Mouse (Mus musculus): ENCODE data around the gene Rwdd1. TPM values are rescaled to one million over a fixed set of nuclear protein-coding genes. Genes with fewer than 3 reads are reported as not detected.

The Rwdd1 gene
- 50.9 and 55.8 TPM in 2 replicates for polyA plus RNA-seq (2012; ENCODE audit: insufficient read depth, insufficient read length, missing spikeins)

DNA sequence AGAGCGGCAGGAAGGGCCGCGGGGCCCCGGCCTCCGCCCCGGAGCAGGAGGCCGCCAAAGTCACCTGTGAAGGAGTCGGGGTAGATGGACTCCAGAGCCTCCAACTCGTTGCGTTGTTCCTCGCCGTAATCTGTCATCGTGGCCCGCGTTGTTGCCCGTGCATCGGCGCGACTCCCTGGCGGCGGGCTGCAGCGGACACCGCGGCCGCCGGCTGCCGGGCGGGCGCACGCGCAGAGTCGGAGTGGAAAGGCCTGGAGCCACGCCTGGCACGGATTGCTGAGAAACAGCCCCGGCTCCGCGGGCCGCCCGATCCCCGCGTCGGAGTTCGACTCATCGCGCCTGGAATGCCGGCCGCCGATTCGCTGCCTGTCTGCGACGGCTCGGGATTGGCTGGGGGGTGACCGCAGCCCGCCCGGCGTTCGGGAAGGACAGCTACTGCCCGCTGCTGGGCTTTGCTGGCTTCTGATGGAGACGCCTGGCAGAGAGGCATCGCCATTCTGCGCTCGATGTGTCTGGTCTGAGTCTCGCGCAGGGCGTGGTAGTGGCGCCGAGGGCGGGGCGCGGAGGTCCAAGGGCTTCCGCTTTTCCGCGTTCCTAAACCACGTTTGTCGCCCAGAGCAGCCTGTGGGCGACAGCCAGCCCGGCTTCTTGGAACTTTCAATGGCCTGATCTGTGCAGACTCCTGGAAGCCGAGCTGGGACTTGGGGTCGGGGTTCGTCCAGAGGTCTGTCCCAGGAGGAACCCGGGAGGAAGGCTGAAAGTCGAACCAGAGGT lies at the start of gene Rwdd1:
TSS of gene Rwdd1 (minus strand) at position 323 of the 774 bp plus-strand sequence.
- Histone ChIP-seq H3K27ac (ENCODE audit: insufficient read depth, low read depth, low read length) (peak within 1 kb of the TSS; percentile 83), H3K4me1 (ENCODE audit: control insufficient read depth, insufficient read depth, low read length) (peaks cover 33% of the 10 kb centered on the region), H3K4me3 (ENCODE audit: insufficient read depth, low read length) (peak within 1 kb of the TSS; percentile 82)
- TF ChIP-seq CTCF (IDR thresholded peaks at IDR 0.05; ENCODE audit: low read depth, low read length): no peak
- peak; percentile 64; the same call in 1 of the 2 replicates for TF ChIP-seq POLR2A (IDR thresholded peaks at IDR 0.05; ENCODE audit: borderline replicate concordance, low read depth, low read length)

DNA sequence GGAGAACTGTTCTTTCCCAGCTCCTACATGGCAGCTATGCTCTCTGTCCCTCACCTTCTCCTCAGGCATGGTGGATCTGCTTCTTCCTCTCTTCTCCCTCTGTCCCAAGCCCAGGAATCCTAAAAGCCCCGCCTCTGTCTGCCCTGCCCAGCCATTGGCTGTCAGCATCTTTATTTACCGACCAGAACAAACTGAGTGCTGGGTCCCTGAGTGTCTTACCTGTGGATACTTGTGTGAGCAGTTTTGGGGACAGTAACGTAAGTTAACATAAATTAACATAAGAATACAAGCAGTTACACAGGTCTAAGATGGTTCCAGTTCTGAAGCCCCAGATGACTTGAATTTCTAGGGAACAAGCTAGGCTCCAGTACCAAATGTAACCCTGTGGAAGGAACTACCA lies 47.2 kb upstream of the Rwdd1 start:
- no peak for TF ChIP-seq POLR2A (IDR thresholded peaks at IDR 0.05; ENCODE audit: borderline replicate concordance, low read depth, low read length)
- no peak for TF ChIP-seq CTCF (IDR thresholded peaks at IDR 0.05; ENCODE audit: low read depth, low read length)
- Histone ChIP-seq H3K27ac (ENCODE audit: insufficient read depth, low read depth, low read length) (no peak overlapping the region), H3K4me3 (ENCODE audit: insufficient read depth, low read length) (no peak overlapping the region), H3K4me1 (ENCODE audit: control insufficient read depth, insufficient read depth, low read length) (0 out of 2 replicates have a peak, but pooled peaks cover 5% of the 10 kb centered on the region)

- TF ChIP-seq CTCF (IDR thresholded peaks at IDR 0.05; ENCODE audit: low read depth, low read length): no peak
- TF ChIP-seq POLR2A (IDR thresholded peaks at IDR 0.05; ENCODE audit: borderline replicate concordance, low read depth, low read length): no peak
- 0 out of 2 replicates have a peak, but pooled peaks cover under 1% of the 10 kb centered on the region for H3K4me1 ChIP-seq (ENCODE audit: control insufficient read depth, insufficient read depth, low read length)
- H3K27ac ChIP-seq (ENCODE audit: insufficient read depth, low read depth, low read length): no peak overlapping the region
- no peak overlapping the region for H3K4me3 ChIP-seq (ENCODE audit: insufficient read depth, low read length)
Observed at GRCm38 (mm10) chr10:34053987-34054386, 34.6 kb upstream of the Rwdd1 start.

DNA sequence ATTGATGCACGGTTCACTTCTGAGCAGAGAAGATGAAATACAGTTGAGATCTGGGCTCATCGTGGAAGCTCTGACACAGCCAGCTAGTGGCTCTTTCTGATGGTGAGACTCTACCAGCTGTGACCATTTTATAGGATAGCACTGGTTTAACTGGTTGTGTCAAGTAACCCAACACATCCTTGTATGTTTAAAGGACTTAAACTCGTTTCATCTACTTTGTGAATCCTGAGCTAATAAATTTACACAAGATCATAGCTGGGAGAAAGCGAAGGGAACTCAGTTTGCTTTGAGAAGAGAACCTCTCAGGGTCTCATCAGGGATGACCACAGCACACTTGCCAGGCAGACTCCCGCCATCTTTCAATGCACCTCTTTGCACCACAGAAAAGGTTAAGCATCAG lies 24.8 kb upstream of the Rwdd1 start, which contains the start of gene Calhm4:
TSS of gene Calhm4 (minus strand) at position 101 of the 400 bp plus-strand sequence.
- H3K27ac ChIP-seq (ENCODE audit: insufficient read depth, low read depth, low read length): no peak within 1 kb of the TSS
- TF ChIP-seq CTCF (IDR thresholded peaks at IDR 0.05; ENCODE audit: low read depth, low read length) (no peak), POLR2A (IDR thresholded peaks at IDR 0.05; ENCODE audit: borderline replicate concordance, low read depth, low read length) (no peak)
- H3K4me1 ChIP-seq (ENCODE audit: control insufficient read depth, insufficient read depth, low read length): 0 out of 2 replicates have a peak, but pooled peaks cover 2% of the 10 kb centered on the region
- no peak within 1 kb of the TSS for H3K4me3 ChIP-seq (ENCODE audit: insufficient read depth, low read length)

GRCm38 (mm10) chr10:34037401-34037800 lies 18.0 kb upstream of the Rwdd1 start, which contains the start of gene Trappc3l:
Gene Trappc3l, plus strand, starts transcription at chr10:34037597.
- TF ChIP-seq POLR2A (IDR thresholded peaks at IDR 0.05; ENCODE audit: borderline replicate concordance, low read depth, low read length) (no peak), CTCF (IDR thresholded peaks at IDR 0.05; ENCODE audit: low read depth, low read length) (no peak)
- H3K27ac ChIP-seq (ENCODE audit: insufficient read depth, low read depth, low read length): no peak within 1 kb of the TSS
- no peak within 1 kb of the TSS for H3K4me3 ChIP-seq (ENCODE audit: insufficient read depth, low read length)
- no peaks in the 10 kb centered on the region for H3K4me1 ChIP-seq (ENCODE audit: control insufficient read depth, insufficient read depth, low read length)

DNA sequence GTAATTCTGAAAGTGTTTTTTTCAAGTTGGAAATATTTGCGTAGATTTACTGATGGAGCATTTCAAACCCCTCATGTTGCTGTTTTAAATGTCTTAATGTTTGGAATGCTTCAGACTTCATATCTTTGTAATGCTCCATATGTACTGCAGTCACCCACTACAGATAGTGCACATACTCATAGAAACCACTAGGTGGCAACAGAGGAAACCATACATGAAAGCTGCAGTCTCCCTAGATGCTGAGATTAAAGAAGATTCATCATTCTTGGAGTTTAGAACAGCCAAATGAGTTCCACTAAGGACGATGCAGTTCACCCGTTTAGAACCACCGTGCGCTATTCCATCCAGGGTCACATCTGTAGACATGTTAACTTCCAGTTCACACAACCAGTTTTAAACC lies 17.2 kb upstream of the Rwdd1 start:
- Histone ChIP-seq H3K4me1 (ENCODE audit: control insufficient read depth, insufficient read depth, low read length) (no peaks in the 10 kb centered on the region), H3K4me3 (ENCODE audit: insufficient read depth, low read length) (no peak overlapping the region), H3K27ac (ENCODE audit: insufficient read depth, low read depth, low read length) (no peak overlapping the region)
- TF ChIP-seq CTCF (IDR thresholded peaks at IDR 0.05; ENCODE audit: low read depth, low read length): no peak
- no peak for TF ChIP-seq POLR2A (IDR thresholded peaks at IDR 0.05; ENCODE audit: borderline replicate concordance, low read depth, low read length)

GRCm38 (mm10) chr10:34033630-34034305 lies 14.3 kb upstream of the Rwdd1 start:
- Histone ChIP-seq H3K27ac (ENCODE audit: insufficient read depth, low read depth, low read length) (no peak overlapping the region), H3K4me3 (ENCODE audit: insufficient read depth, low read length) (no peak overlapping the region), H3K4me1 (ENCODE audit: control insufficient read depth, insufficient read depth, low read length) (no peaks in the 10 kb centered on the region)
- TF ChIP-seq CTCF (IDR thresholded peaks at IDR 0.05; ENCODE audit: low read depth, low read length): no peak
- no peak for TF ChIP-seq POLR2A (IDR thresholded peaks at IDR 0.05; ENCODE audit: borderline replicate concordance, low read depth, low read length)

GRCm38 (mm10) chr10:34030322-34030721 lies 10.9 kb upstream of the Rwdd1 start:
- H3K4me1 ChIP-seq (ENCODE audit: control insufficient read depth, insufficient read depth, low read length): no peaks in the 10 kb centered on the region
- TF ChIP-seq POLR2A (IDR thresholded peaks at IDR 0.05; ENCODE audit: borderline replicate concordance, low read depth, low read length) (no peak), CTCF (IDR thresholded peaks at IDR 0.05; ENCODE audit: low read depth, low read length) (no peak)

GRCm38 (mm10) chr10:34018746-34019301 lies 600 bp downstream of the Rwdd1 start:
- TF ChIP-seq POLR2A (IDR thresholded peaks at IDR 0.05; ENCODE audit: borderline replicate concordance, low read depth, low read length) (no peak), CTCF (IDR thresholded peaks at IDR 0.05; ENCODE audit: low read depth, low read length) (no peak)
- Histone ChIP-seq H3K4me3 (ENCODE audit: insufficient read depth, low read length) (peak overlapping the region; percentile 82), H3K27ac (ENCODE audit: insufficient read depth, low read depth, low read length) (peak overlapping the region; percentile 83), H3K4me1 (ENCODE audit: control insufficient read depth, insufficient read depth, low read length) (peaks cover 33% of the 10 kb centered on the region)

More at GRCm38 (mm10) chr10:34030322-34030721, 10.9 kb upstream of the Rwdd1 start:
- no peak overlapping the region for H3K4me3 ChIP-seq (ENCODE audit: insufficient read depth, low read length)
- no peak overlapping the region for H3K27ac ChIP-seq (ENCODE audit: insufficient read depth, low read depth, low read length)
